Mouse (Mus musculus) liver, embryonic 16.5 days (tissue): Measurements from ENCODE around the gene Agxt2. TPM values are rescaled to one million over a fixed set of nuclear protein-coding genes. Genes with fewer than 3 reads are reported as not detected.

Experiments
- ATAC-seq: fragments of 200-750 bp; cut with Nextera tagmentation; 2 replicates; pipeline ENCODE4 v1.8.0; 2017; ENCODE audit warnings: low read depth, mild to moderate bottlenecking, moderate number of reproducible peaks, moderate library complexity
- H3K27ac ChIP-seq: fragments of 300-500 bp; sonication (generic); 2 replicates; pipeline ENCODE4 v1.5.1; 2014; ENCODE audit warnings: mild to moderate bottlenecking, low read length
- H3K27me3 ChIP-seq: fragments of 300-500 bp; sonication (generic); 2 replicates; pipeline ENCODE4 v1.6.1; 2014; ENCODE audit warnings: low read depth, low read length, mixed read lengths; ENCODE audit not compliant: control insufficient read depth, insufficient read depth
- H3K36me3 ChIP-seq: fragments of 300-500 bp; sonication (generic); 2 replicates; pipeline ENCODE4 v1.6.1; 2014; ENCODE audit warnings: mild to moderate bottlenecking; ENCODE audit not compliant: control insufficient read depth, insufficient read depth
- H3K4me1 ChIP-seq: fragments of 300-500 bp; sonication (generic); 2 replicates; pipeline ENCODE4 v1.6.1; 2014; ENCODE audit warnings: low read depth, low read length, mixed read lengths; ENCODE audit not compliant: control insufficient read depth
- H3K4me2 ChIP-seq: fragments of 300-500 bp; sonication (generic); 2 replicates; pipeline ENCODE4 v1.6.1; 2014; ENCODE audit warnings: low read depth, low read length, mixed read lengths
- H3K4me3 ChIP-seq: fragments of 300-500 bp; sonication (generic); 2 replicates; pipeline ENCODE4 v1.5.1; 2014; ENCODE audit warnings: low read depth, mild to moderate bottlenecking, low read length
- H3K9ac ChIP-seq: fragments of 300-500 bp; sonication (generic); 2 replicates; pipeline ENCODE4 v1.6.1; 2014; ENCODE audit warnings: low read depth, low read length
- H3K9me3 ChIP-seq: fragments of 300-500 bp; sonication (generic); replicated peaks from 2 replicates; pipeline ENCODE4 v1.6.1; 2016; ENCODE audit warnings: low read length; ENCODE audit not compliant: control insufficient read depth
- WGBS: fragments of 180-500 bp; shearing (Covaris S2); extraction: QIAGEN DNeasy Blood & Tissue Kit; methylation state at CpG from one replicate; pipeline ENCODE4 v1.1.7; 2014; ENCODE audit not compliant: insufficient replicate concordance; 5-methylcytosine and 5-hydroxymethylcytosine counted together
- polyA plus RNA-seq: library from polyadenylated mRNA; unstranded; fragments of >200 nt; fragmentation: Nextera tagmentation; extraction: Ambion mirVana; gene quantifications from 2 replicates; pipeline ENCODE4 v1.2.1, GENCODE M21; 2015

Agxt2 gene
- polyA plus RNA-seq, 1 experiment from 2014 or later = 15.3 TPM

- ATAC-seq = no peak
- no peaks in the 10 kb centered on the region for H3K9me3 ChIP-seq
- no peaks in the 10 kb centered on the region for H3K27me3 ChIP-seq
- H3K27ac ChIP-seq = no peak overlapping the region
- H3K9ac ChIP-seq = no peak overlapping the region
- no peak overlapping the region for H3K4me3 ChIP-seq
- peaks cover 8% of the 10 kb centered on the region for H3K36me3 ChIP-seq
- no peaks in the 10 kb centered on the region for H3K4me1 ChIP-seq
- H3K4me2 ChIP-seq = no peak overlapping the region
- 82% methylated on average over 3 of the region's 3 CpGs for WGBS
Measured at GRCm38 (mm10) chr15:10447102-10447501, 88.8 kb downstream of the Agxt2 start.

Other genes with a start within 250 kb of the Agxt2 start
- 0.20 and 0.44 TPM in 2 replicates for gene Prlr, start 181.3 kb upstream of the Agxt2 start, polyA plus RNA-seq
- not detected in 2 replicates for gene Gm21973, start 33.2 kb upstream of the Agxt2 start, polyA plus RNA-seq
- gene Dnajc21, start 112.0 kb downstream of the Agxt2 start, polyA plus RNA-seq = 1.9 and 2.9 TPM in 2 replicates
- gene Brix1, start 127.4 kb downstream of the Agxt2 start, polyA plus RNA-seq = 40.0 and 47.7 TPM in 2 replicates
- gene Rad1, start 127.5 kb downstream of the Agxt2 start, polyA plus RNA-seq = 11.1 and 12.2 TPM in 2 replicates
- gene Ttc23l, start 200.1 kb downstream of the Agxt2 start, polyA plus RNA-seq = not detected in 2 replicates